Mouse (Mus musculus) liver, postnatal 0 days (tissue): Measurements from ENCODE around the gene Chrne.

ENCODE experiments used
- CTCF ChIP-seq: sonication (generic); IDR thresholded peaks from 2 replicates; pipeline ENCODE4 v1.5.1; 2016; ENCODE audit warnings: antibody characterized with exemption, low read depth
- EP300 ChIP-seq: IDR thresholded peaks from 2 replicates; pipeline ENCODE4 v1.6.1; 2016; ENCODE audit warnings: antibody characterized with exemption, low read depth, mild to moderate bottlenecking

DNA sequence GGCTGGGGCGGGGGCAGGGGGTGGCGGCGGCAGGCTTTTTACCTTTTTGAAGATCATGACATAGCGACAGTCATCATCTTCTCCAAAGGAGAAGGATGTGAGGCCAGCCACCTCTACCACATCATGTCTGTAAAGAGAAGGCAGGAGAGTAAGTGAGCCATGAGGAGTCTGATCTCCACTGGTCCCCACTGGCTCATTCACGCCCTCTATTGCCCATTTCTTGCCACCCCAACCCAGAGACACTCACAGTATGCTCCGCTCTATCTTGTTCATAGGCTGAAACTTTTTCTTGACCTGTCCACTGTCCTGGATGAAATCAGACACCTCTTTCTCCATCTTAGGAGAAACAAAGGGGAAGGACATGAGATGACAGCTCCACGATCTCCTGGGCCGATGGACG lies 45.7 kb upstream of the Chrne start:
- TF ChIP-seq CTCF, result peak; percentile 39
- no peak for TF ChIP-seq EP300
